Mouse (Mus musculus): ENCODE measurements at regions not wholly inside any gene's neighbourhood (a gene's known extent, or its start where the extent isn't known, plus 50 kb on each side); places are given as distances from the start of the nearest gene placed in this dataset.

DNA sequence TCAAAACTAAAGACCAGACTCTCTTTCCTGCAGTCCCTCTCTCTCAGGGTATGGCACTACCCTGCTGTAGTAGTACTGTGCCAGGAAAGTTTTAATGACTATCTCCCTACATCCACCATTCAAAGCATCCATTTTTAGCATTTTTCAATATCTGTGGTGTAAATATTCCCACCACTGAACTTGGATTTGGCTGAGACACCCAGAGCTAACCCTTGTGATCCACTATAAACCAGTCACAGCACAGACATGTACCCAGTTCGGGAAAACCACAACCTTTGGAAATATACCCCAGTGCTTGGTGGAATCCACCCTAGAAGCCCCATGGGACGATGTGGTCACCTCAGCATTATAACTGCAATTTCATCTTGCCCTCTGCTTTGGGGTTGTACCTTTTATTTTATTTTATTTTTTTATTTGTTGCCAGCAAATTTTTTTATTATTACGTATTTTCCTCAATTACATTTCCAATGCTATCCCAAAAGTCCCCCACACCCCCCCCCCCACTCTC, 54.8 kb upstream of the Itm2b start:
- no peak overlapping the region for H3K9ac ChIP-seq (ENCODE audit: insufficient read depth, low read depth, low read length, poor library complexity, severe bottlenecking)
- no peaks in the 10 kb centered on the region for H3K9me3 ChIP-seq (ENCODE audit: control insufficient read depth, insufficient read depth, low read depth, low read length)
- in situ Hi-C loops (cut with MboI; ENCODE audit: low sequenced_read_pairs in 2 of 2, unreplicated experiment in 2 of 2): no loop called here
- H3K36me3 ChIP-seq (ENCODE audit: control insufficient read depth, insufficient read depth, low read length, poor library complexity, severe bottlenecking): no peaks in the 10 kb centered on the region
- no peak for DNase-seq (ENCODE audit: low read depth, low spot score)
- H3K27ac ChIP-seq (ENCODE audit: insufficient read depth, low read depth, low read length, poor library complexity, severe bottlenecking): no peak overlapping the region
- TF ChIP-seq MAFK (IDR thresholded peaks at IDR 0.05; ENCODE audit: insufficient read depth, low read depth, low read length) (no peak), HCFC1 (IDR thresholded peaks at IDR 0.05; ENCODE audit: borderline replicate concordance, insufficient read depth, low read length) (no peak), ZNF384 (IDR thresholded peaks at IDR 0.05; ENCODE audit: low read depth, low read length) (no peak), ZC3H11A (IDR thresholded peaks at IDR 0.05; ENCODE audit: borderline replicate concordance, low read depth, low read length) (no peak), CHD2 (IDR thresholded peaks at IDR 0.05; ENCODE audit: low read depth, low read length) (no peak)
- peaks cover 0 to 2% of the 10 kb centered on the region in 2 experiments; a peak in 1 of 4 replicates for H3K4me1 ChIP-seq (ENCODE audit: control insufficient read depth in 2 of 2, insufficient read depth in 2 of 2, low read length in 2 of 2, poor library complexity in 1 of 2)
- no peak overlapping the region for H3K4me3 ChIP-seq (ENCODE audit: insufficient read depth in 1 of 2, low read depth in 1 of 2, low read length in 2 of 2, poor library complexity in 1 of 2, severe bottlenecking in 1 of 2)

DNA sequence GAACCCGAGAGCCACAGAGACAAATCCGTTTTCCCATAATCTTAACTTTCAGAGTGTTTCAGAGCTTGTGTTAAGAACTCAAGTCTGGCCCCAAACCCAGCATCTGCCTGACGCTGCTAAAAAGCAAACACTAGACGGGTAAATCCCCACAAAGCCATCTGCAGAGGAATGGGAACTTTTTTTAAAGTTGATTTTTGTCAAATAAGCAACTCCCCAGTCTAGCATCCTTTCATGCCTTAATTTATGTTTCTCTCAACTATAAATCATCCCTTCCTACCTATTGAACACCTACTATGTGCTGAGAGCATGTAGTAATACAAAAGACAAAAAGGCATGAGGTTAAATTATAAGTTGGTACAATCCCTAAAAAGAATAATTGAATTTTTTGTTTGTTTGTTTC, 50.8 kb upstream of the Itm2b start:
- no peaks in the 10 kb centered on the region for H3K36me3 ChIP-seq (ENCODE audit: control insufficient read depth, insufficient read depth, low read length, poor library complexity, severe bottlenecking)
- no peaks in the 10 kb centered on the region for H3K9me3 ChIP-seq (ENCODE audit: control insufficient read depth, insufficient read depth, low read depth, low read length)
- H3K27ac ChIP-seq (ENCODE audit: insufficient read depth, low read depth, low read length, poor library complexity, severe bottlenecking): no peak overlapping the region
- TF ChIP-seq ZC3H11A (IDR thresholded peaks at IDR 0.05; ENCODE audit: borderline replicate concordance, low read depth, low read length) (no peak), ZNF384 (IDR thresholded peaks at IDR 0.05; ENCODE audit: low read depth, low read length) (no peak), HCFC1 (IDR thresholded peaks at IDR 0.05; ENCODE audit: borderline replicate concordance, insufficient read depth, low read length) (no peak), MAFK (IDR thresholded peaks at IDR 0.05; ENCODE audit: insufficient read depth, low read depth, low read length) (no peak), CHD2 (IDR thresholded peaks at IDR 0.05; ENCODE audit: low read depth, low read length) (no peak)
- H3K4me1 ChIP-seq (ENCODE audit: control insufficient read depth in 2 of 2, insufficient read depth in 2 of 2, low read length in 2 of 2, poor library complexity in 1 of 2): no peaks in the 10 kb centered on the region
- DNase-seq (ENCODE audit: low read depth, low spot score): no peak
- no peak overlapping the region for H3K9ac ChIP-seq (ENCODE audit: insufficient read depth, low read depth, low read length, poor library complexity, severe bottlenecking)
- in situ Hi-C loops (cut with MboI; ENCODE audit: low sequenced_read_pairs in 2 of 2, unreplicated experiment in 2 of 2): no loop called here
- H3K4me3 ChIP-seq (ENCODE audit: insufficient read depth in 1 of 2, low read depth in 1 of 2, low read length in 2 of 2, poor library complexity in 1 of 2, severe bottlenecking in 1 of 2): no peak overlapping the region

All from ES-E14 (cell line).